Mouse (Mus musculus) cerebellum, adult (tissue): ENCODE measurements at regions not wholly inside any gene's neighbourhood (a gene's known extent, or its start where the extent isn't known, plus 50 kb on each side); places are given as distances from the start of the nearest gene placed in this dataset.

Experiments
- ATAC-seq: cut with Nextera tagmentation; 2 replicates; pipeline ENCODE4 v1.9.2; 2017; ENCODE audit warnings: mild to moderate bottlenecking, moderate library complexity, mixed read lengths; ENCODE audit not compliant: insufficient number of reproducible peaks, low FRiP score, low TSS enrichment

DNA sequence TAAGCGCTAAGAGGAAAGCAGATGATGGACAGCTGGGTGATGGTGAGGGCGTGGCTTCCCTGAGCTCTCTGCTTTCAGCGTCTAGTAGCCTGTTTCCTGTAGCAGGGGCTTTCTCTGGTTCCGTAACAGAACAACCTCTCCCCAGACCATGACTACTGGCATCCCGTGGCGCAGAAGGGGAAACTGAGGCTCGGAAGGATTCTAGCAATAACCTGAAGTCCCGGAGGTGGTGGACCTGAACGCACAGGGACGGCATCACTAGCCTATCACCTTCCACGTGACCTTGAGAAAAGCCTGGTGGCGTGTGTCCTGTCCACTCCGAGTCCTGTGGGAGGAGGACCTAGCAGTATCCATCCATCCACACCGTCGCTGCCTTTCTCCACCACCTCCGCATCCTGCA lies 208.1 kb downstream of the Gm26897 start:
- no peak for ATAC-seq

GRCm38 (mm10) chr5:111942792-111943191 lies 209.1 kb downstream of the Gm26897 start:
- no peak for ATAC-seq

DNA sequence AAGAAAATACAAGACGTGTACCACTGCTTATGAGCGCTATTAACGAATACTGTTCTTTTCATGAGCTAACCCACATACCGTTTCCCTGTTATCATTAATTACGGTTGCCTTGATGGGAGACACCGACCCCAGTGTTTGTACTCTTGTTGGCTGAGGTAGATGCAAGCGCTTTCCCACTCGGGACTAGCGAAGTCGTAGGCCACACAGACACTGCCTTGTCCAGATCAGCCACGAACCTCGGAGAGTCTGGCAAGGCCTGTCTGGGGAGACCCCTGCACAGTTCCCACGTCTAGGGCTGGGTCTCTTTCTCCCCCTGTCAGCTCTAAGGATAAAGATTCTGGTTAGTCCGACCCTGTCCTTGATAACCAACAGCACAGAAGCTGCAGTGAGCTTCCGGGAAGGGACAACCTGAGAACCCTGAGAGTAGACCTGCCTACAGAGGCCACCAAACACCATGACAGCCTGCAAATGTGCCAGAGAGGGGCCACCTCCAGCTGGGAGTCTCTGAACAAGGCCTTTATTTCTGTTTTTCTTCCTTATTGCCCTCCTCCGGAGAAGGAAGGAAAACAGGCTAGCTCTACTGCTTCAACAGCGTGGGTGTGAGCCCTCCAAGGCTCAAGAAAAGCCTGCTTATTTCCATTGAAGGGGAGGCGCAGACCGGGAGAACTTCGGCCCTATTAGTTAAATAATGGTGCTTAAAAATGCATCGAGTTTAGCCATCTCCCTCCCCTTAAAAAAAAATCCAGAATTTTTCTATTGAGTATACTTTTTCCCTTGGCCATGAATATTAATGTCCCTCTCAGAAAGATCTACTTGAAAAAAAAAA lies 209.8 kb downstream of the Gm26897 start:
- ATAC-seq, result no peak

GRCm38 (mm10) chr5:111944273-111944971 lies 210.7 kb downstream of the Gm26897 start:
- ATAC-seq, result no peak

DNA sequence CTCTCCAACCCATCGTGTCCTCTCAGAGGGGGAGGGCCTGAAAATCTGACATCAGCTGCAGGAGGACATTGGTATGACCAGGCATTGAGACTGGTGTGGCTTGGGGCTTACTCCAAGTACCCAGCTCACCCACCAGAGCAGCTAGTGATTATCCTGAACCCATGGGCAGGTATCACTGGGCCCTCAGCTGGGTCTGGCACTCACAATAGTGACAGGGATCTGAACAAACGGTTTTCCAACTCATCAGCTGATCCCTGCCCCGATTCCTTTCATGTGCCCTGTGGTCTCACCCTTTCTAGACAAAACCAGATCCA lies 211.2 kb downstream of the Gm26897 start:
- no peak for ATAC-seq

DNA sequence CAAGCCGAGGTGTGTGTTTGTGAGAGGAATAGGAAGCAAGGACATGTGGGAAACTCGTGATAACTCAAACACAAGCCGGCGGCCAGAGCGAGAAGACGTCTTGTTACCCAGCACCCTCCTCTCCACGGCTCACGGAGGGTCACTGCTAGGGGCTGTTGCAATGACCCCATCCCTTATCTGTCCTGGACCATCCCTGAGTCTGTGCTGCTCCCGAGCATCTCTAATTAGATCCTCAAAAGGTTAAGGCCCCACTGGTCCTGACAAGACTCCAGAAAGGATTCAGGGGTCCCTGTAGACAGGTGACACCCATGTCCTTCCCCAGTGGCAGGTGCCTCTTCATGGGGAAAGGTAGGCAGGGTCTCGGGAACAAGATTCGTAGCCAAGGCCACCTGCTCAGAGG lies 212.6 kb downstream of the Gm26897 start:
- ATAC-seq, result no peak

DNA sequence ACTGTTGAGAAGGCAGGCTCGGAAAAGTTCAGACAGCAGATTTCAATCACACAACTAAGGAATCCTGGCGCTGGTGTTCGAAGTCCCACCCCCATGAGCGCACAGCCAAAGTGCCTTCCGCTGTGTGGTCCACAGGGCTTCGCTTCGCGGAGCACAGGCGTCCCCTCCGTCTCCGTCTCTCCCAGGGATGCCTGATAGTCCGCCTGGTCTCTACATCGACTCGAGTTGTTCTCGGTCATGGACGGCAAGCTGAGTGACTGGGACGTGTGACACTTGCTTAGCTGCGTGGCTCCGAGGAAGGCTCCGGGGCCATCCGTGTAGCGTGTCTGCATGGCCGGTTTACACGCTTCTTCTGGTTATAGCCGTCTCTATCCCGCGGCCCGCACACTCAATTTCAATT lies 224.0 kb downstream of the Gm26897 start:
- no peak for ATAC-seq

GRCm38 (mm10) chr5:111958226-111958625 lies 224.5 kb downstream of the Gm26897 start:
- ATAC-seq, result no peak

DNA sequence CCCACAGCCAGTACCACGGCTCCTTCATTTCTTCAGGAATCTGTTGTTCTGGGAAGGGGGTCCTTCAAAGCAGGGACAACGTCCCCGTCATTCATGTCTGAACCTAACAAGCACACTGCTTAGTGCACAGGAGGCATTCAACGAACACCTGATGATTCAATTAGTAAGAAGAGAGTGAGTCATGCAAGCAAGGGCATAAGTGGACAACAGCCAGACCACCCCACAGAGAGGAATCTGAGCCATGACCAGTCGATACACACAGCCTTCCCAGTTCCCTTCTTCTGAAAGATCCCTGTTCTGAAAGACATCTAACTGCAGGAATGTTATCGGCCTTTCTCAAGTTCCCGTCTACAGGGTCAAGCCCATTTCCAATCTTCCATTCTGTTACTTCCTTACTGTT lies 231.6 kb downstream of the Gm26897 start:
- ATAC-seq, result no peak

- no peak for ATAC-seq
Observed at GRCm38 (mm10) chr5:111968121-111968520, 234.4 kb downstream of the Gm26897 start.

DNA sequence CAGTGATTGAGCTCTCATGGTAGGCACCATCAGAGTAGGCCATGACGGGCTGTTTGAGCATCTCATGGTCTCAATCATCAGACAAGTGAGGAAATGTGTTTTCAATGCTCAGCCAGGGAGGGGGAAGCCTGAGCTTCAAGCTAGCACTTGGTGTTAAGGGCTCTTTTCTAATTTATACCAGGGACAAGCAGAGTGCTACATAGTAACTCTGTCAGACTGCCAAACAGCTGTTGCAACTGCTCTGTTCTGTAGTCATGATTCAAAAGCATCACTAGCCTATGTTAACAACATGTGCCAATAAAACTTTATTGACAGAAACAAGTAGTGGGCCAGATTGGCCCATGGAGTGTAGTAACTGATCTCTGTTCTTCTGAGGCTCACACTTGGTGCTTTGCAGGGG lies 235.0 kb downstream of the Gm26897 start:
- no peak for ATAC-seq

- ATAC-seq, result no peak
Observed at GRCm38 (mm10) chr5:111971193-111971592, 237.5 kb downstream of the Gm26897 start.

DNA sequence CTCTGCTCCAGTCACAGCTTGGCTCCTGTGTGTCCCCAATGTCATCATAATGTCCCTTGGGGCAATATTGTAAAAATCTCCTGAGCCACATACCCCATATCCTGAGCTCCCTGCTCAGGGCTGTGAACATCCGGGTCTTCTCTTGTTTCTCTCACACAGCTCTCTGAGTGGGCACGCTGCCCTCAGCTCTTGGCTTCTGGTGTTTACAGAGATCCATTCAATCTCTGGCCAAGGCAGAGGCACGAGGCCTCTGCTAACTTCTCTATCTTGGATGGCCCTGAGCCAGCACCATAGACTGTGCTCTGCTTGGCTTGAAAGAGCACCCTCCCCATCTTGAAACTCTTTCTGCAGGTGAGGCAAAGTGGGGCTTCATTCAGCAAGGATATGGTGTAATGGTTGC lies 238.2 kb downstream of the Gm26897 start:
- ATAC-seq, result no peak

DNA sequence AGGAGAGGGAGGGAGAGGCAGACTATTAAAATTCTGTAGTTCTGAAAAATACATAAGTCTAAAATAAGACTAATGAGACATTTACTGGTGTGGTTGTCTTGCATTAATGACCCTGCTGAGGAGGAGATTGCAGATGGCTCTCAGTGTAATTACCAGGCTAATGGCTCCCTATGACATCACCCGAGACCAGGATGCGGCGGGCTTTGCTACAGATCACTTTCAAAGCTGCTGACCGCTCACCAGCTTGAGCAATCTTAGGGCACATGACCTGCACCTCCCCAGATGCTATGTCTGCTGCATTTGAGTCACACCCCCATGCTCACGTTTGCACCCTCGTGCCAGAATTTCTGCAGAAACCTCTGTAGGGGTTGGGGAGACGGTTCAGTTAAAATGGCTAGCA lies 242.0 kb downstream of the Gm26897 start:
- ATAC-seq, result no peak

- no peak for ATAC-seq
Observed at GRCm38 (mm10) chr5:111979601-111980000, 245.9 kb downstream of the Gm26897 start.

DNA sequence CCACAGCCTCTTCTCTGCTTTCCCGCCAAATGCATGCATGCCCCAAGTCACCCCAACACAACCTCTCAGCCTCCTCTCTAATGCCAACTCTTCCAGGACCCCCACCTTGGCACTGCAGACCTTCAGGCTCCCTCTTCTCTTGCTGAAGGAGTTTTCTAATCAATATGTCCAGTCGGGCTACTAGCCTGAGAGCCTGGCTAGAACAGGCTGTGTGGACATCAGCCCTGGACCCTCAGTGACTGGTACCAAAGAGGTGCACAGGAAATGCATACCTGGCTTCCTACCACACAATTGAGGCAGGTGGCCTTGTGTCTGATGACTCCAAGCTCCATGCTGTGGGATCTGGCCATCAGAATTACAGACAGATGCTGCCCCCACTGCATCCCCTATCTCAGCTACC lies 248.4 kb downstream of the Gm26897 start:
- no peak for ATAC-seq

DNA sequence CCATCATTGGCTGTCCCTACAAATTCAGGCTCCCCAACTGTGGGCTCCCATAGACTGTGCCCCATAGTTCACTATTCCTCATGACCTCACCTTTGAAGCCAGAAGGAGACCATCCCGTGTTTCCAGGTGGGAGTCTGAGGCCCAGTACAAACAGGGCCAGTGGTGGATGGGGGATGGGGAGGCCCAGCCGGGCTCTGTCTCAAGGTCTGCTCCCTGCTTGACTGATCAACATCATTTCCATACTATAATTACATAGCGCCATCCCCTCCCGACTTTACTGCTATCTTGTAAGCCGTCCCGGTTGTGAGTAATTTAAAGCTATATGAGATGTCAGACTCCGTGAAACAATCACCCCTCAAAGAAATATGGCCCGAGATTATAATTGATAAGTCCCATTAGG lies 252.3 kb downstream of the Gm26897 start:
- no peak for ATAC-seq

DNA sequence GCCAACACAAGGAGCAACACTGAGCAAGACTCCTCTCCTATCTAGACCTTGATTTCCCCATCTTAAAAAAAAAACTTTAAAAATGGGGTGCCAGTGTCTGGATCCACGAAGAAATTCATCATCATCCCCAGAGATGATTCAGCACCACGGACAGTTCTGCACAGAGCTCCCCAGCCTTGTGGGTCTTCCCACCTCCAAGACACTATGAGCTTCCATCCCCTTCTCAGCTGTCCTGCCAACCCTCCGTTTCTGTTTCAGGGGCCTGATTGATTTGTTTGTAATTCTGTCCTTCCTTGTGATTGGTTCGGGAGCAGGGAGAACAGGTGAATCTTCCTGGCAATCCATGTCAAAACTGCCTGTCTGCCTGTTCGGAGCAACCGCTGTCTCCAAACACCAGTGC lies 253.3 kb downstream of the Gm26897 start:
- no peak for ATAC-seq

- ATAC-seq, result no peak
Observed at GRCm38 (mm10) chr5:111991805-111992204, 258.1 kb downstream of the Gm26897 start.

GRCm38 (mm10) chr5:111993221-111993620 lies 259.1 kb downstream of the Cryba4 start:
- no peak for ATAC-seq

- ATAC-seq, result no peak
Observed at GRCm38 (mm10) chr5:111993930-111994329, 258.4 kb downstream of the Cryba4 start.

GRCm38 (mm10) chr5:111996806-111997205 lies 255.5 kb downstream of the Cryba4 start:
- ATAC-seq, result no peak
